Mouse (Mus musculus) kidney, postnatal 4 days (tissue): ENCODE results near the gene Tex16.

Source experiments
- DNase-seq, 2 experiments: peaks; one replicate each; pipeline ENCODE4 v3.0.0; 2021; ENCODE audit warnings: mixed read lengths in 2 of 2

The Tex16 gene

GRCm38 (mm10) chrX:112010707-112011106 is at the start of gene Tex16:
Gene Tex16 (plus strand): TSS chrX:112011007.
- no peak for DNase-seq

GRCm38 (mm10) chrX:111999661-112000060 is 11.1 kb upstream of the Tex16 start:
- no peak for DNase-seq
